Mouse (Mus musculus) thymus, postnatal 10 days (tissue): ENCODE measurements around the gene Stk39.

Source experiments
- DNase-seq, 2 experiments: peaks; one replicate each; pipeline ENCODE4 v3.0.0; 2021; ENCODE audit warnings: low spot score in 2 of 2

Stk39 gene

DNA sequence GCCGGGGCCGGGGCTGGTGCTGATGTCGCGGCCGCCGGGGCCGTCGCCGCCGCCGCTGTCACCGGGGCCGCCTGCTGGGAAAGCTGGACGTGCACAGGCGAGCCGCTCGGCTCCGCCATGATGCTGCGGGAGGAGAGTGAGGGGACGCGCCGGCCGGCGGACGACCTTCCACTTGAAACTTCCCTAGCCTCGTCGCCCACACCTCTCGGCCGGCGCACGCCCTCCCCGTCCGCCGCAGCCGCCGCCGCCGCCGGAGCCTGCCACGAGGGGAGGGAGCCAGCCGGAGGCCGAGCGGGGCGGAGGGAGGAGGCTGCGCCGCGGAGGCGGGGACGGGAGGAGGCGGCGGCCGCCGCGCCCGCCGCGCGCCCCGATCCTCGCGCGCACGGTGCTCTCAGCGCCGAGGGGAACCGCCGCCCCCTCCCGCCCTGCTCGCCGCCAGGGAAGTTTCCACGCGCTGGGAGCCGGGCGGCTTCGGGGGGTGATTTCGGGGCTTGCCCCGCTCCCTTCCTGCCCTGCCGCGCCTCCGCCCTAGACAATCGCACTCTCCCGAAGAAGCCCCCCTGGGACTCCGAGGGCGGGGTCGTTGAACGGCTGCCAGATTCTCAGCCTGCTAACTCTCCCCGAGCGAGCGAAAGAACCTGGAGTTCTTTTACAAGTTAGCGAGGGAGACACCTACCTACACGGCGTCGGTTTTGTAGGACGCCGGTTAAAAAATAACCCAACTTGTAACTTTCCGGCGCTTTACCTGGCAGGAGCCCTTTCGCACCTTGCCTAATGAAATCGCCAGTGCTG lies at the start of gene Stk39:
Gene Stk39 (minus strand): TSS at position 510 of the 792 bp plus-strand sequence.
- DNase-seq, result peak; percentile 49 to 63

DNA sequence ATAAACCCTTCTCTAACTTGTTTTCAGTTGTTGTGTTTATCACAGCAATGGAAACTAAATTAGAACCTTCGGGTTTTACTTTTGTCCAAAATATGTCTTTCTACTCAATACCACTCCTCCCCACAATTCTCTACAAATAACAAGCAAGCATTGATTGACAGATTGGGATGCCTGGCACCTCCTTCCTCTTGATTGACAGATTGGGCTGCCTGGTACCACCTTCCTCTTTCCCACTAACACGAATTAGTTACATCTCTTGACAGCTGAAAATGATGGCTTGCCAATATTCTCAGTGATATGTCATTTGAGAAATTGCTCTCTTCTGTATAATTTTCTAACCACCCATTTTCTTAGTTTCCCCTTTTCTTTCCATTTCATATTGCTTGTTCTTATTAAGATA lies 43.3 kb upstream of the Stk39 start:
- DNase-seq, result no peak

DNA sequence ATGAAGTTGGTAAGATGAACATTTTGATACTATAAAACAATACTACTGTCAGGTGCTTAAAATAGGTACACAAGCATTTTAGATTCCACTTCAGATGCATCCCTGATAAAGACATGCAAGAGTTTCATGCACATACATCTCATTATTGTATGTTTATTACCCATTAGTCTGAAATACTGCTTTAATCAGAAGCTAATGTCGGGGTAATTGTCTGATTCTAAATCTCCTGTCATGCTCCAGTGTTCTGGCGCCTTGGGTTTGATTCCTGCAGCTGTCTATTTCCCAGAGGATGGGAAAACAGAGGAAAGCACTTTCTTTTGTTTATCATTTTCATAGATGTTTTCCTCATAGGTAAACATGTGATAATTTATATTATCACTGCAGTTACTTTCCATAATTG lies 31.1 kb upstream of the Stk39 start:
- DNase-seq, result no peak

DNA sequence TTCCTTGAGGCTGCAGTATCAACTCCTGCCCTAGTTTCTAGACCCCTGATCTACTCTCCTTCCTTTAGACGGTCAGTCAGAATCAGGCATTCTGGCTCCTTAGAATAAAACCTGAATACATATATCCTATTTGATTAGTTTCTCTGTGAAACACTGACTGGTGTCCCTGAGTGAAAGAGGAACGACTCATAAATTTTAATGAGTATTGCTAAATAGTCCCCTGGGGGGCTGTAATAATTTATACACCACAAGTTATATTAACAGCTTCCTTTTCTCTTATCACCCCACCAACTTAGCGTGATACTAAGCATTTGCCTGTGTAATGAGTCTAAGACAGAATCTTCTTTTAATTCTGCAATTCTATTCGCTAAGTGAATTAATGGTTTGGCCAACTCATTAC lies 30.7 kb upstream of the Stk39 start:
- DNase-seq, result no peak

DNA sequence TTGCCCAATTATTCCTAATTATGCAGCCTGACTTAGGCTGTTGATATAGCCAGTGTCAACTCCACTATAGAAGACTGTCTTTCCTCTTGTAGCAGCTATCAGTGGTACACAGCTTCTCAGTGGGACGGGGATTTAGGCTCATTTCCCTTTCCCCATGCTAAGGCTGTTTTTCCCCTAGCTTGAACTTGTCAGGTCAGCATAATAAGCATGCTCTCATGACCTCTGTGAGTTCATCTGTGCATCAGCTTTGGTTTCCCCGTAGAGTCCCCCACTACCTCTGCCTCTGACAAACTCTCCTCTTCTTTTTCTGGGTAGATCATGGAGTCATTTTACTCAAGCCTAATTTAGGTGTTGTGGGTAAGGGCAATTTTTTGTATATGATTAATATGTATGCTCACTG lies 30.2 kb upstream of the Stk39 start:
- no peak for DNase-seq

DNA sequence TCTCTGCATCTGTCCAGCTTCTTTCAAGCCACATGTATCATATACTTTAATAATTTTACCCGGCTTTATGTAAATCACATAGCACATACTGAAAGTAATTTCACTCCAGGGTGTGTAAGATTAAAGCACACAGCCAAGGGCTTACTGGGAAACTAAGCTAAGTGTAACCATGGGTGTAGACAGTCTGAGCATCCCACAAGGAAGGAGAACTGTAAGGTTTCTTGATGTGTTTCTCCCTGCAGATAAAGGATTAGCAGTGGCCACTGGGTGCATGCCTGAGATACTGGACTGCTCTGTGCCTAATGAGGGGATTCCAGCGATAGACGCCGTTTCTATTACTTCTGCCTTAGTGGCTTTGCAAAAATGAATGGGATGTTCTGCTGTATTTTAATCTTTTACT lies 14.2 kb upstream of the Stk39 start:
- no peak for DNase-seq

DNA sequence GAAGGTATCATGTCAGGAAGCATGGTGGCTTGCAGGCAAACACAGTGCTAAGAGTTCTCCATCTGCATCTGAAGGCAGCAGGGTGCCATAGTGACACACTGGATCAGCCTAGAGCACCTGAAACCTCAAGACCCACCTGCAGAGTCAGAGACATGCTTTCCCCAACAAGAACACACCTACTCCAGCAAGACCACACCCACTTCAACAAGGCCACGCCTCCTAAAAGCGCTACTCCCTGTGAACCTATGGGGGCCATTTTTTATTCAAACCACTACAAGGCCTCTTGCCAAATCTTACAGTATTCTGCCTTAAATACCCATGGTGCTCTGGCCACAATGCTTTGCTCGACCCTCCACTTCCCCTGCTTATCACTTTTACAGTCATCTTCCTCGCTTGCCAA lies 13.1 kb upstream of the Stk39 start:
- DNase-seq, result no peak

DNA sequence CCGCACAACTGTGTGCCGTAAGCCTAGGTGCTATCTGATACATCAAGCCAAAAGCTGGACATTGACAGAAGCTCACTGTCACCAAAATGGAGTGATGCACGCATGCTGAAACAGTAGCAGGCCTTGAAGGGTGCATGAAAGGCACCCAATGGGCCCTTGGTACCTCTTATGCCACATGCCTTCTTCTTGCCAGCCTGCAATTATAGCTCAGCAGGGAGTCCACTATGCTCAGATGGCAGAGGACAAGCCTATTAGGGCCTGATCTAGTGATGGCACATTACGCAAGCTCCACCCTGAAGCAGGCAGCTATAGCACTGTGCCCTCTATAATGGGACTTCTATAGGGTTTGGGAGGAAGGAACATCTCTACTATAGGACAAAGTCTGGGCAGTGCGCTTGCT lies 10.8 kb upstream of the Stk39 start:
- no peak for DNase-seq

DNA sequence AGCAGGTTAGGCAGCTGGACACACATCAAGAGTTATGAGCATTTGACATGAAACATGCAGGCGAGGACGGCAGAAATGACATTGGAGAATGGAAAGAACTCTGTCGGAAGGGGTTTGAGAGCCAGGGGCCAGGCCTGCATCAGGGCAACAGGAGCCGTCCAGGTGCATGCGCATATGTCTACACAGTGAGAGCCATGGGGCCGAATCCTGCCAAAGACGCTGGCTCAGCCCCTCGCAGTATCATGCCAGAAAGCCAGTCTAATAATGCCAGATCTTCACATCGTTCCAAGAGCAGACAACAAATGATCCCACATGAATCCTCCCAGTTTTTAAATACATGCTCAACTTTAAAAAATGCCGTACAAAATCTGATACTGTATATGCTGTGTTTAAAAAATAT lies 7.8 kb upstream of the Stk39 start:
- no peak for DNase-seq

DNA sequence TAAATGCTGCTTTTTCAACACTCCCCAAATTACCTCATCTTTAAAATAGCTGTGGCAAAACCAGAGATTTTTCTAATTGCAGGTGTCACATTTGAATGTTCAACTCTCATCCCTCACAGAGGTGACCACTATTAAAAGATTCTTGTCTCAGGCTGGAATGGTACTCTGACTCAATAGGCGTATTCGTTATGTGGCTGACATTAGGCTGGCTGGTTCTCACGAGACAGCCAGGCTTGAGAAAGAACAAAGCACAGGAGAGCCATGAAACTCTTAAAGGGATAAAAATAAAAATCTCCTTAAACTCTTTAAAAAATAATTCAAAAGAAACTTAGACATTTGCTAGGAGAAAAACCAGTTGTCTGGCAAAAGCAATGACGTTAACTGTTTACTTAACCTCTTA lies 853 bp upstream of the Stk39 start:
- no peak for DNase-seq

DNA sequence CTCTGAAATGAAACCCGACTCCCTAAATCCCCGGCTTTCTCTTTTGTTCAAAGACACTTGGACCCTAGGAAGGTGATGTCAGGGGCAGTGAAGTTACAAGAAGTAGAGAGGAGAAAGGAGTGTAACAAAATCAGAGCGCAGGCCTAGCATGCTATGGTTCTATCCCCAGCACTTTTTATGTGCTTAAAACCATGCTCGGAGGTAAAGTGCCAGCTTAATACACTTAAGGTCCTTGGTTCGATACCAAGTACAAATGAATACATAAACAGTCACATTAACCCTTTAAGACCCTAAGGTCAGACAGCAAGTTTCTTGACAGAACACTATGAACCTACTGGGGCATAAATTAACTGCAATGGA lies 463 bp upstream of the Stk39 start:
- DNase-seq, result no peak

DNA sequence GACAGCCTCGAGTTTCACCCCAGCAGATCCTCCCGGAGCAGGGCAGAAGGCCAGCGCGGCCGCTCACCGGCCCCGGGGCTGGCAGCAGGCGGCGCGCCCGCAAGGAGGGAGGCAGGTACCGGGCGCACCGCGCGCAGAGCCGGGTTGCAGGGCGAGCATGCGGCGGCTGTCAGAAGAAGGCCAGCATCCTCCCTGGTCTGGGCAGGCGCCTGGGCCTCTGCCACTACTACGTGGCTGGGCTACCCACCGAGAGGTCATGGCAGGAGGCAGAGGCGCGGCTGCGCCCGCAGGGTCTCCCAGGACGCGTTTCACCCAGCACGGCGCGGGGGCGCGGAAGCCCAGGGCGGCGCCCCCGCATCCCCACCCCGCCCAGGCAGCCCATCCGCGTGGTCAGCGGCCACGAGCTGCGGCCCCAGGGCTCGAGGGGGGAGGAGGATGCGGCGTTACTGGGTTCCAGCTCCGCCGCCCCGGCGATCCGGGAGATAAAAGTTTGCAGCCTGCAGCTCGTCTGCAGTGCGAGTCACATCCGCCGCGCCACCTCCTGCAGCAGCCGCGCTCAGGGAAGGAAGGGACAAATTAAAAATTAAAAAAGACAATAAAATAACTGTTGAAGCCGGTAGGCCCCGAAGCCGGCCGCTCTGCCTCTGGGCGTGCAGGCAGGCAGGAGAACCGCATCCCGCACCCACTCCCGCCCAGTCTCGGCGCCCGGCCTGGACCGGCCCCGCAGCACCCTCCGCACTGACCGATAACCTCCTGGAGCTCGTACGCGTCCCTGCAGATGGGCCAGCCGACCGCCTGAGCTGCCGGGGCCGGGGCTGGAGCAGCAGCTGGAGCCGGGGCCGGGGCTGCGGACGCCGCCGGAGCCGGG lies 943 bp downstream of the Stk39 start:
- peak; percentile 28 to 59 for DNase-seq

DNA sequence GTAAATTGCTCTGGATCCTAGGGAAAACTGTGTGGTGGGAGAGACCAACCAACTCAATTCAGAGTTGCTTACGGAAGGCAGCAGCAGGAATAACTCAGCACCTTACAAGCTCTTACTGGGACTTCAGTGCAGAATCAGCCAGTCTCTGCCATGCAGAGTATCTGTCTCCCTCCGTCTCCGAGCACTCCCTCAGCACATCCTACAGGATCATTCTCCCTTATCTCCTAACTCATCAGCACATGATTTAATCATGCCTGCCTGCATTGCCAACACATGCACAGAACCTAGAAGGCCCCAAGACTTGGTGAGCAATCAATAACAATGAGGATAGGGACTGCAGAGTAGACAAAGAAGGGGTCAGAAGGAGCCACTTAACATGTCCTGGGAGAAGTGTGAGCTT lies 2.6 kb downstream of the Stk39 start:
- no peak for DNase-seq

DNA sequence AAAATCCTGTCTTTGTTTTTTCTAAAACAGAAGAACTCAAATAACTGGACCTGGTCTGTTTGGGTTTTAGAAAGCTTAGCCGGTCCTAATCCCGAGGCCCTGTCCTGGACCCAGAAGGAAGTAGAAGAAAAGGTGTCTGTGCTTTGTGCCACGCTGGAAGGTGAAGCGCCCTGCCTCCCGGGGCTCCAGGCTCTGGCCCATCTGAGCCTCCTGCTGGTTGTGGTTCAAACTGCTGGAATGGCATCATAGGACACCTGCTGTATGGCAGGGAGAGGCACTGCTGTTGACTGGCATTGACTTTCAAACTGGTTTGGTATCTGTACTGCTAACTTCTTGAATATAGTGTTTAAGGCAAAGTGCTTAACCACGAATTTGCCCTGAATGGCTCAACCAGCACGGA lies 3.4 kb downstream of the Stk39 start:
- peak; percentile 55 to 65 for DNase-seq

DNA sequence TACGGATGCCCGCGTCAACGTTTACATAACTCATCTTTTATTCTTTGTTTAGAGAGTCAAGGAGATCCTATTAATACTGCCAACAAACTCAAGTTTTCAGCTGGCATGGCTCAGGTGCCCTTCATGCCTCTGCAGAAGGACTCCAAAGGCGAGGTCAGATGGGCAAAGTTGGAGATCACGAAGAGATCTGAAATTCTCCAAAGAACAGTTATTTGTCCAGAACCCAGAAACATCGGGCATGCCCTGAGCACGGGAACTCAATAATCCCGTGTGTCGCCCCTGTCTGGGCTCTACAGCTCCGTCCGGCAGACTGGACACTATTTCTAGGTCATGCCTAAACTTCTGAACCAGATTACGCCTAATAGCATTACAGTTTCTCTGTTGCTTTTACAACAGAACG lies 3.8 kb downstream of the Stk39 start:
- DNase-seq, result no peak

DNA sequence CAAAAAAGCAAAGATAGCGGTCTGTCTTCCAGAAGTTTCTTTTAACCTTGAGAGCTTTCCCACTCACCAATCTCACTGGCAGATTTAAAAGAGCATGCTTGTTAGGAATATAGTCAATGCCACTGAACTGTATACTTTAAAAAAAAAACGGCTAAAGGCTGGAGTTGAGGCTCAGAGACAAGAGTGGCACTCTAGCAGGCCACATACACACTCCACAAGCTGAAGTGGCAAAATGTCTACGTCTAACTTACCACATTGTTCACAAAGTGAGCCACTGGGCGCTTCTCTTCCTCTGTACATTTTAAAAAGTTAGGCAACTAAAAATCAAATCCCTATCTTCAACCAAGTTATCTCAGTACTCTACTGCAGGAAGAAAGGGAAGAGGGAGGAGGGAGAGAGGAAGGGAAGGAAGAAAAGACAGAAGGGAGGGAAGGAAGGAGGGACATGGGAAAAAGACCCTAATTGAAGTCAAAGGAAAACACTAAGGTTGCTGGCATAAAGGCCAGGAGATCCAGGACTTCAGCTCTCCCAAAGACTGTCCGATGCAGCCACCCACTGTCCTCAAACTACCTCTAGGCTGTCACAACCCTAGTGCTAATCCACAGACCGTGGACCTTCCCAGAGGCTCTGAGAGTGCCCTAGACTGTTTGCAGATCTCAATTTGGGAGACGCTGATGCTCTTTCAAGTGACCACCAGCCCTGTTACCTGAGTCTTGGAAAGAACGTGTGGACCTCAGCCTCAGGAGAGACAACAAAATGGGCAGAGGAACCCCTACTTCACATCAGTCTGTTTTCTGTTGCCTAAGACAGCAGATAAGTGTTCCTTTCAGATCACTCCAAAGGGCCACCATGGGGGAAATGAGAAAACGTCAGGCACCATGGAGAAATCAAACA lies 4.7 kb downstream of the Stk39 start:
- no peak for DNase-seq

DNA sequence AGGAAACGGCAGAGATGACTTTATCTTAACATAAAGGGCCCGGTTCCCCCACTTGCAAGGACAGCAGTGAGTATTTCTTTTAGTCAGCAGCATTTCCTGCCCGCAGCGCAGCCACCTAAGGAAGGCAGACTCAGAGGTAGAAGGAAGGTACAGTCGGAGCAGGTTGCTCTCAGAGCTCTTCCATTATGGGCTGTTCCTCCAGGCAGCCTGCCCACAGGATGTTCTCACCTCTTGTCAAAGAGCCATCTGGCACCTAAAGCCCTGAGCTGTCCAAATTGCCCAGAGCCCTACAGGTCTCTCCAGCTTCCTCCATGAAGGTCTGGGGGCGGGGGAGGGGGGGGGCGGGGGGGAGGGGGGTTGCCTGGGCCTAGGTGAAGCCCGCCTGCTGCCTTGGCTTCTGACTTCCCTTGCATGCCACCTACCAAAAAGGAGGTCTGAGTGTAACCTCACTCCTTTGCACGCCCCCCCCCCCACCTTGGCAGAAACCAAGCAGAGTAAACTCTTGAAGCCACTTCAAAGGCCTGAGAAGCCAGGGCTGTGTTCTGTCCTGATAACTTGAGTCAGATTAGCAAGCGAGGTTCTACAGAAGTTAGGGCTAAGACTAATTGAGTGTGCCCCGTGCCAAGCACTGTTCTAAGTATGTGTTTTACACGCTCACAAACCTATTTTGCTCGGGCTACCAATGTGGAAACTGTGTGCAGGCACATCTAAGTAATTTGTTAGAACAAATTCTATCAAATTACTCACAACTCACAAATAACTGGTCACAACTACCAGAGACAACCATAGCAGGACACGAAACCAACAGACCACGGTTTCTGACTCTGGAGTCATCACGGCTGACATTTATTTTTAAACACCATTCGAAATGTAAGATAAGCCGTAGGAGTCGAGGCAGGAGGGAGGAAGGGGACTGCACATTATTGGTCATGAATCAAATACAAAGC lies 5.7 kb downstream of the Stk39 start:
- peak; percentile 51 to 53 for DNase-seq

DNA sequence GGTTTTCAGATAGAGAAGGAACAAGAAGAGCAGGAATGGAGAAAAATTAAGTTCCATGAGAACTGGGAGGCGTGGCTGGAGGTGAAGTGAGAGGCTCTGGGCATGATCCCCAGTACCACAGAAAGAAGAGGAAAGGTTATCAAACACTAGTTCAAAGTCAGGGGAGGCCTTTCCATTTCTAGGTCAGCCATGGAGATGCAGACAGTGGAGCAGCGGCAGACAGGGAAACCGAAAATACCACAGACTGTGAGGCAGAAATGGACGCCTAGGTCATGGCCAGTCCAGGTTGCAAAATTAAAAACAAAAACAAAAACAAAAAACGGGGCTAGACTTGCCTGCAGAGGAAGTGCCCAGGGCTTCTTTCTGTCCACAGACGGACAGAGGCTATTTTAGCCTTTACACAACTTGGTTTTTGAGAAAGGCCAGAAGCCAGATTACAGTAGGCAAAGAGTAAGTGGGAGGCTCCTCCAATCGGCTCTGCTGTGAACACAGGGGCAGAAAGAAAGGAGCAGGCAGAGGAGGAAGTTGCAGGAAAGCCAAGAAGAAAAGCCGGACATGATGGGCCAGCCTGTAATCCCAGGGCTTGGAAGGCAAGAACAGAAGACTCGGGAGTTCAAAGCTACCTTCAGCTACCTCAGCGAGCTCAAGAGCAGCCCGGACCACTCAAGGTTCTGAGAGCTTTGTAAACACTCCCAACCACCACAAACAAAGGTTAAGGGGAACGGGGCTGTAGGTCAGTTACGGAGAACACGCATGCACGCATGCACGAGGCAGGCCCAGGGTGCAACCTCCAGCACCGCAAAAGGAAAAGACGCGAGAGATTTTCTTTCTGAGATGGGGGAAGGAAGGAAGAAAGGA lies 6.6 kb downstream of the Stk39 start:
- DNase-seq, result no peak

DNA sequence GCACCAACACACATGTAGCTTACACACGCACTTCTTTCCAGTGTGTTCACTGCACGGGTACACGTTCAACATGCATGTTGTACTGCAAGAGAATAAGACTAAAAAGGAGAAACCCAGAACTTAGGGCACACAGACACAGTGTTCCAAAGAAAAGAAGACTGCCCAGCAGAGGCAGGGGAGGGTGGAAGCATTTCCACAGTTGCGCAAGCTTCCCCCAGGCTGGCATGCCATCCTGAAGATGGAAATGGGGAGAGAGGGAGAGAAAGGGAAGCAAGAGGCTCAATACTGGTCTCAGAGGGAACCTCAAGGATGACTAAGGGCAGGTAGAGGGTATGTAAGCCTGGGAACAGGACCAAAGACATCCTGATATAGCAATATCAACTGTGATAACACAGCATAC lies 7.6 kb downstream of the Stk39 start:
- no peak for DNase-seq

DNA sequence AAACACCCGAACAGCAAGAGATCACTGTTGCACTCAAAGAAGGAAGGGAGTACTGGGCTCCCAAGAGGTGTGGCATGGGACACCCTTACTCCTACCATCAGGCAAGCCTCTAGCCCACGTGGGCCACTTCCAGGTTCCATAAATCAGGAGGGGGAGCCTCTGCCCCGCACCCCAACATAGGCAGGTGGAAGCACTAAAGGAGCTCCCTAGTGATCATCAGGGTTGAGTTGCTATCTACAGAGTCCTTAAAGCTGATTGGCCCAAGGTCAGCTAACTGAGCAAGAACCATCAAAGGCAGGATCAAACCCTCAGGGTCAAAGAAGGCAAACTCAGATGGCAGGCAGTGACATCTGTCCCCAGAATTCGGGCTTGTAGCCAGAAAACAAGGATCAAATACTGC lies 8.3 kb downstream of the Stk39 start:
- no peak for DNase-seq
